Mouse (Mus musculus) layer of hippocampus, adult 8-10 months (tissue): ENCODE results near the gene Igsf8. TPM values are rescaled to one million over a fixed set of nuclear protein-coding genes. Genes with fewer than 3 reads are reported as not detected.

Experiments
- DNase-seq, 2 experiments: peaks; one replicate each; pipeline ENCODE4 v3.0.0; 2022; ENCODE audit warnings: low spot score in 2 of 2
- total RNA-seq, 4 experiments: library from RNA; stranded (reverse); gene quantifications; 2 replicates each; pipeline ENCODE4 v1.2.4; 2022

Igsf8 gene
- total RNA-seq, 4 experiments from 2014 or later, result 226 to 260 (median 236) TPM

DNA sequence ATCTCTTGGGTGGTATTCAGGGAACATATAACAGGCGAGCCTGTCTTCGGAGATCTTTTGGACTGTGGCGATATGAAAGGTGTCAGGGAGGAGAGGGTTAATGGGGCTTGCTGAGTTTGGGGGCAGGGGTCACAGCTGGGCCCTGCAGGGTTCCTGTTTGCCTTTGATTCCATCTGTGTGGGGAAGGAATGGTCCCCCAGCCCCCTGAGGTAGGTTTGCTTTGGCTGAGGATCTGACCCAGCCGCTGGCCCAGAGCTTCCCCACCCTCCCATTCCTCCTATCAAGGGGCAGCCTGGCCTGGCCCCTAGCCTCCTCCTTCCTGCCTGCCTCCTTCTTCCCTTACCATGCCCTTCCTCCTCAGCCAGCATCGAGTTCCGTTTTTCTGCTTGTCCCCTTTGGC, 41.4 kb downstream of the Igsf8 start:
- DNase-seq, result no peak

DNA sequence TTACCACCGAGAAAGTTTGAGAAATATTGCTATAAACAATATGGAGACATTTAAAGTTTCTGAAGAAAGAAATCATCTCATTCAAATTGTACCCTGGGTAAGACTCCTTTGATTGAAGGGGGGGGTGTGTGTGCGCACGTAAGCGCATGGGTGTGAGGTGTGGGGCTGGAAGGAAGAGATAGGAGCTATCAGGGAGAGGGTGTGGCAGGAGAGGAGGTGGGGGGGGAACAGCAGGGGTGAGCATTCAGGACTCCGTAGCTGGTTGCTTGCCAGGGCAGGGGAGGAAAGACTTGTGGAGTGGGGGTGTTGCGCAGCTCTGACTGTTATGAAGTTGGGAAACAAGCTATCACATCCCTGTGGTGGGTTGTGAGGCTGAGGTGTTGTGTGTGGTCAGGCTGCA, 43.0 kb downstream of the Igsf8 start:
- no peak for DNase-seq

DNA sequence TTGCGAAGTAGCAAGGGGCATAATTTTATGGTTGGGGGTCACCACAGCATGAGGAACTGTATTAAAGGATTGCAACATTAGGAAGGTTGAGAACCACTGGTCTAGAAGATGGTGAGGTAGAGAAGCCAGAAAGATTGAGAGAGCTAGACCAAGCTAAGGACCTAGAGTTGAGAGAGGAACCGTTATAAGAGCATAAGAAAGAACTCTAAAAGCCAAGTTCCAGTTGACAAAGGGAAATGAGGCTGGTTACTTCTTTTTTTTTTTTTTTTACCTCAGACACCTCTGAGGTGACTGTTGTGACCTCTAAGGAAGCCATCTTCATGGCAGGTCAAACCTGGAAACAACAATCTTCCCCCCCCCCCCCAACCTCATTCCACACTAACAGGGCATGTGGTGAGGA, 43.7 kb downstream of the Igsf8 start:
- DNase-seq, result no peak

DNA sequence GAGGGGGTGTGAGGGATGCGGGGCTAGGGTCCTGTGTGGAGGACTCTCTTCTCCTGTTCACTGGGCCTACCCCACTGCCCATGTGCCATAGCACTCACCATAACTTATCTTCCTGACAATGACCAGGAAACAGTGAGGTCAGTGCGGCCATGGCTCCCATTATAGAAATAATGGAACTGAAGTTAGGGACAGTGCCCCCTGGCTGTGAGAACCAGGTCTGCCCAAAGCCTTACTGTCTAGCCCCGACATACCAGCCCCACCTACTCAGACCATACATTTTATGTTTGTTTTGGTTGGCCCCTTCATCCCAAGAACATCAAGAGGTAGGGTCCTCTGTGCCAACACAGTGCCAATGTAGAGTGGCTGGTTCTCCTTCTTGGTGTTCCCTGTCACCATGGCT, 44.2 kb downstream of the Igsf8 start:
- DNase-seq, result no peak

DNA sequence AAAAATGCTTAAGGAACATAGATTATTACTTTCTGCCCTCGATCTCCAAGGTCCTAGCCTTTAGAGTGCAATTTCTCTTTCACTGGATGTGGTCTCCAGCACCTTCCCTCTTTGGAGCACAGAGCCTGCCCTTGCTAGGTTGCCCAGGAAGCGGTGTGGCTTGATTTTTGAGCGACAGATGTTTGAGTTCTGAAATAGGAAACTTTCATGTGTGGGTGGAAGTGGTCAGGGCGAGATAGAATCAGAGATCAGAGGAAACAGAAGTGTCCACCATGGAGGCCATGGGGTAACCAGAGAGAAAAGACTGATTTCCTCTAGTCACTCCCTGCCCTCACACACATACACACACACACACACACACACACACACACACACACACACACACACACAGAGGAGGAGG, 44.8 kb downstream of the Igsf8 start:
- no peak for DNase-seq

DNA sequence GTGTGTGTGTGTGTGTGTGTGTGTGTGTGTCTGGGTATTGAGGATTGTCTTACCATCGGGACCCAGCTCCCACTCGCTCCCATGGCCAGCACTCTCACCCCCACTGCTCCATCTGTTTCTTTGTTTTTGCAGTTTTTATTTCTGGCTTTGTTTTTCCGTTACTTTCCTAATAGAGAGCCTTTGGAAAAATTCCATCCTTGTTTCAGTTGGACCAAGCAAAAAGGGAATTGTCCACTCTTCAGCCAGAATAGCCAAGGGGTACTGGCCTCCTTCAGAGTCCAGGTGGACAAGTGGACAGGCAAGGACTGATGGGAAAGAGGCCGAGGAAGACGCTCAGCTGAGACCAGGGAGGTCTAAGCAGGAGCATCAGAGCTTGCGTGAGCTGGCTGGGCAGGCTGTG, 45.4 kb downstream of the Igsf8 start:
- no peak for DNase-seq

DNA sequence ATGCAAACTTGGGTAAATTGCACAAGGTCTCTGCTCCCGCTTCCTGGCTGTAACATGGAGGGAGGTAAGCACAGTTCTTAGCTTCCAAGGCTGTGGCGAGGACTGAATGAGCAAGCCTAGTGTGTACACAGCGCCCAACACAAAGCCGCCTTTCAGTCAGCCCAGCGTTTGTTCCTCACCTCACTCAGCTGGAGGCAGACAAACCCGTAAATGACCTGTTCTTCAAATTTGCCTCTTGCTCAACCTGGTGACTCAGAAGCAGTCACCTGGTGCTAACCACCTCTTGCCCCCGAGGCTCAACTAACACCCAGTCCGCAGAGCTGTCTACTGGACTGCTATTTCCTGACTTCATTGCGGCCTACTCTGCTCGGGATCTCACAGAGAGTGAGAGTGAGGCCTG, 46.5 kb downstream of the Igsf8 start:
- no peak for DNase-seq

DNA sequence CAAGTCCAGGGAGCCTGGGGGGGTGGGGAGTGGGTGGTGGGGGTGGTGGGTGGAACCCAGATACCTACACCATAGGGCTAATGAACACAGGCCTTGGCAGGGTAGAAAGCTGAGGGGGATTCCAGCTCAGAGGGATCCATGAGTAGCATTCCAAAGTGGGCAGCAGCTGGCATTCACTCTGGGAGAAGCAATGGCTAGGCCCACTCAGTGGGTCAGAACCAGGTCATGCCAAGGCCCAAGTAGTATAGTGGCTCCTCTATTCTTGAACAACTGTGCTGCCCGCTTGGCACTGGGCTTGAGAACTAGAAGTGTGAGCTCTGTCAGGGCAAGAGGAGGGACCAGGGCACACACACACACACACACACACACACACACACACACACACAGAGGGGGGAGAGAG, 47.0 kb downstream of the Igsf8 start:
- DNase-seq, result no peak

DNA sequence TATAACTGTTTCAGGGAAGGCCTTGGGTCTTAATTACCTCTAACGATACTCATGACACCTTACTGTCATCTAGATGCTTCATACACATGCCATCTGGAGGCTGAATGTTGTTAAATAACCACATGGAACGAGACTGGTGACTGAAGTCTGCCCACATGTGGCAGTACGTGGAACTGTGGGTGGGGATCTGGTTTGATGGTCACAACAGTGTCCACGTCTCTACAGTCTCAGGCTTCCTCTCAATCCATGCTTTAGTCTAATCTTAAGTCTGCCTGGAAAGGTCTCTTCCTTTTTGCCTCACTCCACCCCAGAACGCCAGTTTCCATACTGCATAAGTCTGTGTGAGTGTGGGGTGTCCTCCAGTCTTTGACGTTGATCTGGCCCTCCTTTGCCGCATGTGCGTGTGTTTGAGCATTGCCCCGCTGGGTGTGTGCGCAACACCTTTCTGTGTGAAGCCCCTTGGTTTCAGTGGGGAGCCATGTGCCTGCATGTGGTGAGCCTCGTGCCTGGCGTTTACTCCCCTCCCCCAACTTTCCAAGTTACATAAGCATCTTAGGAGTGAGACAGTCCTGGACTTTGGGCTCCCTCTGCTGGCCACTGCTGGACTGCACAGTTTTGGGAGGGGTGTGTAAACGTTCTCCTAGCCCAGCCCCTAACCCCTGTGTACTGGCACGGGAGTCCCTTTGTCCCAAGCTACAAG, 48.4 kb downstream of the Igsf8 start:
- peak; percentile 90 to 93 for DNase-seq

DNA sequence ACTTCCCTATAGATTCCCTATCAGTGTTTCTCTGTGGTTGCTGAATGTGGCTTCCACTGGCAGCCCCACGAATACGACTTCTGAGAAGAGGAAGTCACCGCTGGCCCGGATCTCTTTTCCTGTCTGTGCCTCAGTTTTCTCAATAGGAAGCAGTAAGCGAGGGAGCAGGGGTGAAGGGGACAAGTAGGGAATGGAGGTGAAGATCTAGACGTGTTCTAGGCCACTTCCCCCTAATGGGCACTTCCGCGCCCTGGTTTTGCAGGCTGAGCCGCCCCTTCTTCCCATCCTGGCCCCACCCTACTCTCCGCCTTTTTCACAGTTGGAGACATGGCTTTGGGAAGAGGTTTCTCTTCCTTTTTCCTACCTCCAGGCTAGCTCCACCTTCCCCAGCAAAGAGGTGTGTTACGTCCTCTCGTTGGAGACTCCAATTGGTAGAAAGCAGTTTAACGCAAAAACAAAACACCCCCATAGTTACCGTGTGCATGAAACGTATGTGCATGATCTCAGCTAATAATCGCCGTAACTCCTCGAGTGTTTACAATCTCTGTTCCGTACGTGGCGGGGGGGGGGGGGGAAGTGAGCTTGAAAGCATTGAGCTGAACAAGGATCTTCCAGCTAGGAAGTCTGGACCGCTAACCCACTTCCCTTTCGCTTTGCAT, 49.9 kb downstream of the Igsf8 start:
- DNase-seq, result peak in 1 of 2 experiments; percentile 61

DNA sequence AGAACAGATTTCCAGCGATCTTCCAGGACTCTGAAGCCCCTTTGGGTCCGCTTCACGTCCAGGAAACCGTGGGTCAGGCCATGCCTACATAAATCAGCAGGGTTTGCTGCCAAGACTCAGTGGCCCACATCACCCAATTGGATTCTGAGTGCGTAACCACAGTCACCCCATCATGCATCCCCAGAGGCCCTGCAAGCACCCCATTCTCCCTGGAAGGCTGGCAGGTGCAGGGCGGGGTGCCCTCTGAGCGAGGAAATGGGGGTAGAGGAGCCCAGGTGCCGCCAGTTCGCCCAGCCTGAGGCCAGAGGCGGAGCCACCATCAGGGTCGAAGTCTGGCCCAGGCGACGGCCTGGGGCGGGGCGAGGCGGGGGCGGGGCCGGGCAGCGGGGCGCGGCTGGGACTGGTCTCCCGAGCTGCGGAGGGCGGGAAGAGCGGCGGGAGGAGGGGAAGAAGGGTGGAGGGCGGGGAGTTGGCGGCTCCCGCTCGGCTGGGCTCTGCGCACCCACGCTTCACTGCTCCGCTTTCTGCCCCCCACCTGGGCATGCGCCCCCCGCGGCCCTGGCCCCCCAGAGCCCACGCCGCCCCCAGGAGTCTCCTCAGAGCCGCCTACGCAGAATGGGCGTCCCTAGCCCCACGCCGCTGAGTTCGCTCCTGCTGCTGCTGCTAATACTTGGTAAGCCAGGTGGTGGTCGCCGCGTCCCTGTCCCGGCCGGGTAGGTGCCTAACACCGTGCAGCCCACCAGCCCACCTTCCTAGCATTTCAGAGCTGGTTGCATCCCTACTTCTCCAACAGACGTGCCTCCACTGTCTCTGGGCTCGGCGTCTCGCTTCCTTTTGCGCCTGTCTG, 50.7 kb downstream of the Igsf8 start:
- peak in 1 of 2 experiments; percentile 66 for DNase-seq

DNA sequence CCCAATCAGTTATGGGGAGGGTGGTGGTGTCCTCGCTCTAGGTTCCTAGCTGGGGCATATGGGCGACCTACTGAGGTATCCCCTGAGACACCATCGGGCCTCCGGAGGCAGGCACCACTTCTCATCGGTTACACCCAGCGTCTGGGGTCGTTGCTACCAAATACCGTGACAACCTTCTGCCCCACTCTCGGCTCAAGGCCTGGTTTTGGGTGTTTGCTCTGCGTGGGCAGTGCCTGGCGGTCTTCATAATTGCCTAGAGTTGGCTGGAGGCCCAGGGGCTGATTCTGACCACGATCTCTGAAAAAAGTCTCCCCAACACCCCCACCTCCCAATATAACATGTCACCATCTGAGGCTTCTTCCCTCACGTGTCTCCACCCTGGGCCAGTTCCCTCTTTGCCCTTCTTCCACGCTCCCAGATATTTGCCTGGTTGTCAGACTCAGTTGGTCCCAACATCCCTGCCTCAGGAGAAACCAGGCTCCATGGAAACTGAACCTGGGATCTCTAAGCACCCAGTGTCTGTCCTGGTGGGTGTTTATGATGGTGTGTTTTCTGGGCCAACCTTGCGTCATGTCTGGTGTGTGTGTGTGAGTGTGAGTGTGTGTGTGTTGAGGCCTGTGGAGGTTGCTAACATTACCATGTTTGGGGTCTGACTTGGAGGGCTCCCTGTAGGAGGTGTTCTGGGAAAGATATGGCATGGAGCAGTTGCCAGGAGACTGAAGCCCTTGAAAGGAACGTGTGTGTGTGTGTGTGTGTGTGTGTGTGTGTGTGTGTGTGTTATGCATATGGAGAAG, 51.5 kb downstream of the Igsf8 start:
- peak; percentile 76 to 81 for DNase-seq

DNA sequence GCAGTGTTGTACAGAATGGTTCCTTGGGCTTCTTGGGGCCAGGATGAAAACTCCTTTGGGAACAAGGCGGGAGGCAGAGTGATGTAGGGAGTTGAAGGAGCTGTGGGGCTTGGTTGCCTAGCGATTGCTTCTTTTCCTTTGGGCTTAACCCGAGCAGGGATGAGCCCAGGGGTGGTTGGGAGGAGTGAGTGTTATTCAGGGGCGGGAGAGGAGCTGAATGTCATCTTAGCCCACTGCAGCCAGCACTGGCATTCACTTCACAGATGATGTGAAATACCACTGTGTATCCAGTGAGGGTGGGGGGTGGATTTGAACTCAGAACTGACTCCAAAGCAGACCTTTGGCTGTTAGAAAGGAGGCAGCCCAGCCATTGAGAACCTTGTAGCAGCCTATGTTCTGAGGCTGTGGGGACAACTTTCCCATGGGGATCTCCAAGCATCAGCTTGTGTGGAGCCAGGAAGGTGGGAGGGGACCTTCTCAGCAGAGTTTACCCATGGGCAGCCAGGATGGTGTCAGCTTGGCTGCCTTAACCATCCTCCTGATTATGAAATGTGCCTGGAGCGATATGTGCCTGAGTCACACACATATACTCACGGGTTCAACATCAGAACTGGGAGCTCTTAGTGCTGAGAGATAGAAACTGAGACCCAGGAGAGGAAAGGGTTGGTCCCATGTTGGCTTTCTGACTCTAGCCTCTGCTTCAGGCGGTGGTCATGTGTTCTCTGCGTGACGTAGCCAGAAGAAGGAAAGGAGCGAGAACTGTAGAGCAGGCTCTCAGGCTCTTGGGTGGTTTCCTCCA, 52.4 kb downstream of the Igsf8 start:
- peak in 1 of 2 experiments; percentile 44 for DNase-seq

DNA sequence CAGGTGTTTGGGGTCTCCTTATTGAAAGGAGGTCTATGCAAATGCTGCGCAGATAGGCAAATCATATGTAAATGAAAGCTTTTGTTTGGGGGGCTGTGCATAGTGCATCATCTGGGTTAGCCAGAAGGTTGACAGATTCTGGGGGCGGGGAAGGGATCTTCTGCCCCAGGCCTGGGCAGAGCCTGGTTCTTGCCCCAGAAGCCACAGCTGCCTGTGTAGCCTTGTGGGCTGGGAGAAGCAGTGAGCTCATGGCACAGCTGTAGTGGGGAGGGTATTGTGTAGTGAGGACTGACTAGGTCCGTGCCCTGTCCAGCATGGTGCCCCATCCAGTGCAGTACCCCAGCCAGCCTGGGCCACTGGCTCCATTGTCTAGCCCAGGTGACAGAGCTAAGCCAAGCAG, 53.5 kb downstream of the Igsf8 start:
- no peak for DNase-seq

DNA sequence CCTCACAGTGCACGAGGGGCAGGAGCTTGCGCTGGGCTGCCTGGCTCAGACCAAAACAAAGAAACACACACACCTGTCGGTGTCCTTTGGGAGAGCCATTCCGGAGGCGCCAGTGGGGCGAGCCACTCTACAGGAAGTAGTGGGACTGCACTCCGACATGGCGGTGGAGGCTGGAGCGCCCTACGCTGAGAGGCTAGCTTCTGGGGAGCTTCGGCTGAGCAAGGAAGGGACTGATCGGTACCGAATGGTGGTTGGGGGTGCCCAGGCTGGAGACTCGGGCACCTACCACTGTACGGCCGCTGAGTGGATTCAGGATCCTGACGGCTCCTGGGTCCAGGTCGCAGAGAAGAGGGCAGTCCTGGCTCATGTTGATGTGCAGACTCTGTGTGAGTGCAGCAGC, 56.0 kb downstream of the Igsf8 start:
- no peak for DNase-seq

DNA sequence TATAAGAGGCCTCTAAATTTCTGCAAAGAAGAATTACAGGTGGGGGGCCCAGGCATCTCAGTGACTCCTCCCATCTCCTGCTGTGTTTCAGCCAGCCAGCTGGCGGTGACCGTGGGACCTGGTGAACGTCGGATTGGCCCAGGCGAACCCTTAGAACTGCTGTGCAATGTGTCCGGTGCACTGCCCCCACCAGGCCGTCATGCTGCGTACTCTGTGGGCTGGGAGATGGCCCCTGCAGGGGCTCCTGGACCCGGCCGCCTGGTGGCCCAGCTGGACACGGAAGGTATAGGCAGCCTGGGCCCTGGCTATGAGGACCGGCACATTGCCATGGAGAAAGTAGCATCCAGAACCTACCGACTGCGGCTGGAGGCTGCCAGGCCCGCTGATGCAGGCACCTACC, 56.5 kb downstream of the Igsf8 start:
- no peak for DNase-seq

DNA sequence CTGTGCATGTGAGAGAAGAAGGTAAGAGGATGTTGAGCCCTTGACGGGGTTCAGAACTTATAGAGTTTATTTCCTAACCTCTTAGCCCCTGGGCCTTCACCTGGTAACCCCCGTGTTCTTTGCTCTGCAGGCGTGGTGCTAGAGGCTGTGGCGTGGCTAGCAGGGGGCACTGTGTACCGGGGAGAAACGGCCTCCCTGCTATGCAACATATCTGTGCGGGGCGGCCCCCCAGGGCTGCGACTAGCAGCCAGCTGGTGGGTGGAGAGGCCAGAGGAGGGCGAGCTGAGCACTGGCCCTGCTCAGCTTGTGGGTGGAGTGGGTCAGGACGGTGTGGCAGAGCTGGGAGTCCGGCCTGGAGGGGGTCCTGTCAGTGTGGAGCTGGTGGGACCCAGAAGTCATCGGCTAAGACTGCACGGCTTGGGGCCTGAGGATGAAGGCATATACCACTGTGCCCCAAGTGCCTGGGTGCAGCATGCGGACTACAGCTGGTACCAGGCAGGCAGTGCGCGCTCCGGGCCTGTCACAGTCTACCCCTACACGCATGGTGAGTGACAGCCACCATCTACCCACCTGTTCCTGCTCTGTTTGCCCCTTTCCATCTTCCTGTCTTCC, 57.1 kb downstream of the Igsf8 start:
- peak in 1 of 2 experiments; percentile 36 for DNase-seq

DNA sequence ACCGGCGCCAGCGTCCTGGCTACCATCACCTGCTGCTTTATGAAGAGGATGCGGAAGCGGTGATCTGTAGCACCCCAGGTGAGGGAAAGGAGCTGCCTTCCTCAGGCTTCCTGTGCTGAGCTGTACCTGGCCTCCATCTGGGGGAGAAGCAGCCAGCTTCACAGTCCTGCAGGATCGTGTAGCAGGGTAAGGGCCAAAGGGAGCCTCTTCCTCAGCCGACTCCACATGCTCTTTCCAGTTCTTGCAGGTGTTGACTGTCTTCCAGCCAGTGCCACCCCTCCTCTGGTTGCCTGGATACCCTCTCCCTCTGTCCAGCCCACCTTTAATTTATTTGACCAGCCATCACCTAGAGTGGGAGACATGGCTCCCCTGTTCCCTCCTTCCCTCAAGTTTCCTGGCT, 57.9 kb downstream of the Igsf8 start:
- DNase-seq, result peak in 1 of 2 experiments; percentile 37

DNA sequence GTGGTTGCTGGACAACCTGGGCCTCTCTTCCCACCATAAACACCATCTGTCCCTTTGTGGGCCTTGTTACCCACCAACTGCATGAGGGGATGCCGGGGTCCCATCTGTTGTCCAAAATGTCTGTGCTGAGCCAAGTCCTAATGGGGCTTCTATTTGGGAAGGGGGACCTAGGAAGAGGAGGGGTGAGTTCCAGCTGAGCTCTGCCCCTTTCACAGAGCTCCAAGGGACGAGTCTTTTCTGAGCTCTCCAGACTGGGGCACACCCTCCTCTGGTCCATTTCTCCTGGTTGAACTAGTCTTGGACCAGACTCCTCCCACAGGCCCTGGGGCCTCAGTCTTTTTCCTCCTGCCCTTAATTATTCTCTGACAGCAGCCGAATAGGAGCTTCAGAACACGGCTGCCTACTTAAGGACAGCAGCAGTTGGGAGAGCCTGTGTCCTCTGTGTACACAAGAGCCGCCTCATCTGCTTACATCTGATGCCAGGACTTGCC, 58.5 kb downstream of the Igsf8 start:
- peak in 1 of 2 experiments; percentile 44 for DNase-seq

DNA sequence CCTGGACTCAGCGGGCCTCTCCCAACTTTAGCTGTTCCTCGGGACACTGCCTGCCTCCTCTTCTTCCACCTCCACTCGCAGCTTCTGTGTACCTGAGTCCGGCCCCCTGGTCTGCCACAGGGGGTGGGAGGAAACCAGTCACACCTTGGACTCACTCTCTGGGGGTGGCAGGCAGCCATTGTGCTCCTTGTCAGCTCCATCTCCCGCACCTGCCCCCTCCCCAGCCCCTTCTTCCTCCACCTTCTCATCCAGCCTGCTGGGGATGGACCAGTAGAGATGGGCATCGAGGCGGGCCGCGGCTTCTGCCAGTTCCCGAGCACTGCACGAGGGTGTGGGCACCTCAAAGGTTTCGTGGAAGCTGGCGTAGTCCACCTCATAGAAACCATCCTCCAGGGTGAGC, 61.3 kb downstream of the Igsf8 start:
- DNase-seq, result no peak
